Mouse (Mus musculus) olfactory bulb, adult 2 months (tissue): Measurements from ENCODE around the gene Ppp5c. TPM values are rescaled to one million over a fixed set of nuclear protein-coding genes. Genes with fewer than 3 reads are reported as not detected.

Source experiments
- H3K27ac ChIP-seq: fragments of 200-500 bp; 2 replicates; pipeline ENCODE4 v1.5.1; 2012; ENCODE audit warnings: low read depth, low read length; ENCODE audit not compliant: insufficient read depth
- H3K4me1 ChIP-seq: fragments of 200-500 bp; 2 replicates; pipeline ENCODE4 v1.6.1; 2012; ENCODE audit warnings: low read length; ENCODE audit not compliant: control insufficient read depth, insufficient read depth
- H3K4me3 ChIP-seq: fragments of 200-500 bp; 2 replicates; pipeline ENCODE4 v1.5.1; 2012; ENCODE audit warnings: mild to moderate bottlenecking, low read depth, low read length, moderate library complexity; ENCODE audit not compliant: insufficient read depth
- CTCF ChIP-seq: fragments of 200-500 bp; IDR thresholded peaks from 2 replicates; pipeline ENCODE4 v1.5.1; 2012; ENCODE audit warnings: low read depth, mild to moderate bottlenecking, low read length, moderate library complexity; ENCODE audit not compliant: insufficient read depth
- POLR2A ChIP-seq: fragments of 200-500 bp; IDR thresholded peaks from 2 replicates; pipeline ENCODE4 v1.6.1; 2012; ENCODE audit warnings: mild to moderate bottlenecking, low read depth, low read length, moderate library complexity; ENCODE audit not compliant: insufficient read depth
- WGBS: fragments of 180-500 bp; shearing (Covaris S2); methylation state at CpG from one replicate; pipeline ENCODE4 v1.1.7; 2018; 5-methylcytosine and 5-hydroxymethylcytosine counted together
- polyA plus RNA-seq: library from polyadenylated mRNA; stranded (reverse); fragments of >200 nt; gene quantifications from 2 replicates; pipeline ENCODE4 v1.2.4, GENCODE M21; 2012; ENCODE audit warnings: low replicate concordance; ENCODE audit not compliant: missing spikeins, insufficient read depth, insufficient read length

Gene Ppp5c
- polyA plus RNA-seq, 1 experiment: not detected

- peaks cover 4% of the 10 kb centered on the region for H3K4me1 ChIP-seq
- no peak for TF ChIP-seq CTCF
- no peak for TF ChIP-seq POLR2A
- no peak overlapping the region for H3K4me3 ChIP-seq
- WGBS: 68% methylated on average over 7 of the region's 7 CpGs
- H3K27ac ChIP-seq: no peak overlapping the region
Observed at GRCm38 (mm10) chr7:17039373-17039772, 11.6 kb upstream of the Ppp5c start.

GRCm38 (mm10) chr7:17038018-17038695 lies 10.4 kb upstream of the Ppp5c start:
- Histone ChIP-seq H3K27ac (no peak overlapping the region), H3K4me1 (peaks cover 4% of the 10 kb centered on the region), H3K4me3 (no peak overlapping the region)
- 64% methylated on average over 9 of the region's 9 CpGs for WGBS
- no peak for TF ChIP-seq CTCF
- TF ChIP-seq POLR2A: no peak

- H3K4me3 ChIP-seq: no peak overlapping the region
- WGBS: 56% methylated on average over 7 of the region's 7 CpGs
- TF ChIP-seq CTCF: no peak
- TF ChIP-seq POLR2A: no peak
- H3K4me1 ChIP-seq: peaks cover 17% of the 10 kb centered on the region
- no peak overlapping the region for H3K27ac ChIP-seq
Observed at GRCm38 (mm10) chr7:17030239-17030638, 2.5 kb upstream of the Ppp5c start.

GRCm38 (mm10) chr7:17028923-17029322 lies 1.2 kb upstream of the Ppp5c start:
- Histone ChIP-seq H3K4me3 (no peak overlapping the region), H3K4me1 (peaks cover 30% of the 10 kb centered on the region), H3K27ac (no peak overlapping the region)
- TF ChIP-seq POLR2A: no peak
- TF ChIP-seq CTCF: no peak
- 77% methylated on average over 7 of the region's 7 CpGs for WGBS

GRCm38 (mm10) chr7:17026710-17027587 lies 775 bp downstream of the Ppp5c start:
- H3K4me3 ChIP-seq: peak overlapping the region; percentile 89
- H3K27ac ChIP-seq: peak overlapping the region; percentile 81
- H3K4me1 ChIP-seq: peaks cover 45% of the 10 kb centered on the region
- 5% methylated on average over 24 of the region's 24 CpGs for WGBS
- TF ChIP-seq POLR2A (no peak), CTCF (no peak)

- Histone ChIP-seq H3K4me1 (peaks cover 48% of the 10 kb centered on the region), H3K27ac (no peak overlapping the region), H3K4me3 (peak overlapping the region; percentile 89; the same call in 1 of the 2 replicates)
- 68% methylated on average over 9 of the region's 9 CpGs for WGBS
- TF ChIP-seq CTCF: no peak
- TF ChIP-seq POLR2A: no peak
Observed at GRCm38 (mm10) chr7:17025896-17026622, 1.7 kb downstream of the Ppp5c start.

- peaks cover 51% of the 10 kb centered on the region for H3K4me1 ChIP-seq
- TF ChIP-seq CTCF: no peak
- TF ChIP-seq POLR2A: no peak
- 64% methylated on average over 4 of the region's 4 CpGs for whole genome bisulfite sequencing
- no peak overlapping the region for H3K27ac ChIP-seq
- no peak overlapping the region for H3K4me3 ChIP-seq
Observed at GRCm38 (mm10) chr7:17025505-17025894, 2.2 kb downstream of the Ppp5c start.

GRCm38 (mm10) chr7:17024814-17025504 lies 2.8 kb downstream of the Ppp5c start:
- peaks cover 51% of the 10 kb centered on the region for H3K4me1 ChIP-seq
- no peak overlapping the region for H3K27ac ChIP-seq
- 53% methylated on average over 10 of the region's 10 CpGs for WGBS
- TF ChIP-seq POLR2A (0 out of 2 replicates have a peak, but pooled peaks have one; percentile 14), CTCF (no peak)
- no peak overlapping the region for H3K4me3 ChIP-seq
